Mouse (Mus musculus): ENCODE measurements around the gene Ablim1.

GRCm38 (mm10) chr19:57104171-57104748 lies 210.5 kb downstream of the Ablim1 start:
- TF ChIP-seq CTCF (IDR thresholded peaks at IDR 0.05; ENCODE audit: low read depth) (no peak), EP300 (optimal IDR thresholded peaks at IDR 0.05) (no peak)

Data from stomach, postnatal 0 days (tissue).